In genomic region chr1:157537636-157538035, GRCm38 (mm10) we compare ENCODE assay signal across 11 mouse cellular contexts. TPM values are rescaled to one million over a fixed set of nuclear protein-coding genes. Genes with fewer than 3 reads are reported as not detected.
DNase-seq lines count a peak whose midpoint lies in the region; ATAC-seq and TF ChIP-seq lines count a peak whose summit lies in the region.
"Had no signal": no experiment of that assay in that cellular context is flagged by ENCODE, and none has a peak within 500 bp of the region (broad histone marks: within the 10 kb centered on the region; RNA-seq: fewer than 3 reads in every experiment).

No protein-coding gene starts in this region.

- DNase-seq in heart, adult 18-20 months: peak; percentile 11 to 62
- DNase-seq in heart, embryonic 10.5 days (ENCODE audit: low spot score): no peak
- peak; percentile 52 for DNase-seq in 3T3-L1 (ENCODE audit: low read depth, low spot score)
- peak; percentile 59 for DNase-seq in NIH3T3 (ENCODE audit: low read depth)
- no peak for DNase-seq in lung, embryonic 14.5 days
- no peak for DNase-seq in cerebellum, postnatal 36 days
- DNase-seq in layer of hippocampus, postnatal 36 days: no peak
- DNase-seq in cerebellum, adult 18-20 months: no peak

- H3K9ac ChIP-seq in lung, embryonic 14.5 days: no peak overlapping the region
- H3K9ac ChIP-seq: hindbrain, embryonic 13.5 days; lung, embryonic 15.5 days had no signal

- H3K27me3 ChIP-seq in heart, embryonic 10.5 days (ENCODE audit: insufficient read depth, poor library complexity, severe bottlenecking): no peaks in the 10 kb centered on the region
- no peaks in the 10 kb centered on the region for H3K27me3 ChIP-seq in lung, embryonic 14.5 days (ENCODE audit: insufficient read depth, low read length)
- H3K27me3 ChIP-seq: lung, embryonic 15.5 days had no signal

- no peak overlapping the region for H3K27ac ChIP-seq in heart, embryonic 10.5 days
- H3K27ac ChIP-seq in lung, embryonic 14.5 days (ENCODE audit: low read depth): no peak overlapping the region
- H3K27ac ChIP-seq: hindbrain, embryonic 13.5 days; lung, embryonic 15.5 days had no signal

- ATAC-seq in lung, embryonic 14.5 days (ENCODE audit: insufficient read depth): no peak

- H3K36me3 ChIP-seq in heart, embryonic 10.5 days: no peaks in the 10 kb centered on the region
- no peaks in the 10 kb centered on the region for H3K36me3 ChIP-seq in lung, embryonic 14.5 days (ENCODE audit: insufficient read depth)
- H3K36me3 ChIP-seq: hindbrain, embryonic 13.5 days; lung, embryonic 15.5 days had no signal

- WGBS in heart, embryonic 10.5 days: 80% methylated on average over 5 of the region's 5 CpGs
- WGBS in lung, embryonic 14.5 days: 73% methylated on average over 5 of the region's 5 CpGs

- no peak overlapping the region for H3K4me3 ChIP-seq in heart, embryonic 10.5 days
- no peak overlapping the region for H3K4me3 ChIP-seq in lung, embryonic 14.5 days (ENCODE audit: low read depth, low read length)
- H3K4me3 ChIP-seq: erythroblast, embryonic 14.5 days; hindbrain, embryonic 13.5 days; lung, embryonic 15.5 days had no signal

- no peak overlapping the region for H3K4me2 ChIP-seq in lung, embryonic 14.5 days
- H3K4me2 ChIP-seq: hindbrain, embryonic 13.5 days; lung, embryonic 15.5 days had no signal

- no peaks in the 10 kb centered on the region for H3K9me3 ChIP-seq in heart, embryonic 10.5 days
- no peaks in the 10 kb centered on the region for H3K9me3 ChIP-seq in lung, embryonic 14.5 days (ENCODE audit: low read depth, low read length)
- H3K9me3 ChIP-seq: hindbrain, embryonic 13.5 days; lung, embryonic 15.5 days had no signal

- H3K4me1 ChIP-seq in heart, embryonic 10.5 days: peaks cover 6% of the 10 kb centered on the region; the same call in 1 of the 2 replicates
- H3K4me1 ChIP-seq in lung, embryonic 14.5 days (ENCODE audit: insufficient read depth): no peaks in the 10 kb centered on the region
- H3K4me1 ChIP-seq: lung, embryonic 15.5 days had no signal

- peak; percentile 46 for TF ChIP-seq CTCF in lung, embryonic 14.5 days (IDR thresholded peaks at IDR 0.05; ENCODE audit: low read depth)

RNA-seq across cellular contexts. Expression of gene Sec16b, which starts 31.1 kb away (rescaled TPM):
- total RNA-seq in heart, adult 18-20 months (2021): under 1 TPM; 0.45 to 0.62 TPM
- polyA plus RNA-seq in heart, embryonic 10.5 days (2016; fragmentation: Nextera tagmentation; extraction: Ambion mirVana): 0.71 and 1.9 TPM in 2 replicates
- polyA plus RNA-seq in lung, embryonic 14.5 days (2014; fragmentation: Nextera tagmentation; extraction: Ambion mirVana): 2.3 and 3.3 TPM in 2 replicates
- under 1 TPM; 0.15 to 0.27 TPM for total RNA-seq in layer of hippocampus, postnatal 36 days (2021)
- polyA plus RNA-seq: erythroblast, embryonic 14.5 days had no signal

Comparison
In these comparisons a context has a peak if more than half of its experiments do, and no peak if none do; other contexts are left out.
1. DNase-seq: peak in heart, adult 18-20 months (2 of 2), 3T3-L1 (single experiment) and NIH3T3 (single experiment); none in heart, embryonic 10.5 days (single experiment), lung, embryonic 14.5 days (single experiment), cerebellum, postnatal 36 days (0 of 2), layer of hippocampus, postnatal 36 days (0 of 2) and cerebellum, adult 18-20 months (0 of 2).